Mouse (Mus musculus) CH12.LX (cell line): ENCODE measurements around the gene Fbxw10. TPM values are rescaled to one million over a fixed set of nuclear protein-coding genes. Genes with fewer than 3 reads are reported as not detected.

ENCODE experiments used
- DNase-seq: peaks from one replicate; pipeline ENCODE4 v3.0.0-alpha.2; 2013; ENCODE audit errors: extremely low read depth
- H3K27ac ChIP-seq: 2 replicates; pipeline ENCODE4 v1.5.1; 2012; ENCODE audit warnings: low read depth, mild to moderate bottlenecking, control low read depth, moderate library complexity; ENCODE audit not compliant: insufficient read depth
- H3K27me3 ChIP-seq: replicated peaks from 2 replicates; pipeline ENCODE3; 2012; ENCODE audit warnings: inconsistent platforms
- H3K36me3 ChIP-seq, 2 experiments: replicated peaks in 1 of 2; 2 replicates each; pipeline versions ENCODE3 to v1.6.1; 2012; ENCODE audit warnings: inconsistent platforms in 1 of 2, low read length in 1 of 2, mild to moderate bottlenecking in 1 of 2, mixed read lengths in 1 of 2, moderate library complexity in 1 of 2; ENCODE audit not compliant: control insufficient read depth in 1 of 2, insufficient read depth in 1 of 2
- H3K4me1 ChIP-seq, 2 experiments: 2 replicates each; pipeline ENCODE4 v1.6.1; 2012; ENCODE audit warnings: inconsistent platforms in 1 of 2, moderate library complexity in 1 of 2; ENCODE audit not compliant: insufficient read depth in 2 of 2, control insufficient read depth in 1 of 2
- H3K4me2 ChIP-seq: 2 replicates; pipeline ENCODE4 v1.6.1; 2012; ENCODE audit warnings: low read depth, mild to moderate bottlenecking, control low read depth; ENCODE audit not compliant: poor library complexity, insufficient read depth, severe bottlenecking
- H3K4me3 ChIP-seq, 3 experiments: fragments of 150-350 bp in 1 of 3; sonication (generic) in 1 of 3; replicated peaks in 1 of 3; 2 replicates each; pipeline versions ENCODE3 to v1.5.1; 2011 to 2012; ENCODE audit warnings: low read depth in 2 of 3, low read length in 2 of 3, mild to moderate bottlenecking in 2 of 3, moderate library complexity in 2 of 3, control low read depth in 1 of 3, improper control_type of control experiment in 1 of 3, inconsistent platforms in 1 of 3, mixed read lengths in 1 of 3; ENCODE audit not compliant: poor library complexity in 1 of 3
- H3K79me2 ChIP-seq: replicated peaks from 2 replicates; pipeline ENCODE4 v1.6.1; 2012; ENCODE audit warnings: mild to moderate bottlenecking, moderate library complexity; ENCODE audit not compliant: control insufficient read depth, poor library complexity, insufficient read depth, severe bottlenecking; ENCODE audit errors: extremely low read depth
- H3K9ac ChIP-seq: 2 replicates; pipeline ENCODE4 v1.6.1; 2012; ENCODE audit warnings: low read depth, mild to moderate bottlenecking, control low read depth, moderate library complexity; ENCODE audit not compliant: insufficient read depth
- H3K9me3 ChIP-seq: replicated peaks from 2 replicates; pipeline ENCODE3; 2012; ENCODE audit warnings: low read length, inconsistent platforms, mixed read lengths
- BHLHE40 ChIP-seq: IDR thresholded peaks from 2 replicates; pipeline ENCODE4 v1.6.1; 2011; ENCODE audit warnings: mild to moderate bottlenecking, low read depth, low read length, improper control_type of control experiment
- CHD2 ChIP-seq: IDR thresholded peaks from 2 replicates; pipeline ENCODE4 v1.6.1; 2011; ENCODE audit warnings: low read length, improper control_type of control experiment
- CTCF ChIP-seq, 2 experiments: IDR thresholded peaks in 1 of 2; conservative IDR thresholded peaks in 1 of 2; 2 replicates each; pipeline ENCODE4 v1.5.1; 2011 to 2012; ENCODE audit warnings: low read depth in 2 of 2, low read length in 2 of 2, improper control_type of control experiment in 1 of 2, inconsistent platforms in 1 of 2, mild to moderate bottlenecking in 1 of 2, moderate library complexity in 1 of 2
- E2F4 ChIP-seq: IDR thresholded peaks from 2 replicates; pipeline ENCODE4 v1.6.1; 2011; ENCODE audit warnings: low read depth, low read length, improper control_type of control experiment; ENCODE audit not compliant: insufficient replicate concordance
- ELF1 ChIP-seq: IDR thresholded peaks from 2 replicates; pipeline ENCODE4 v1.6.1; 2014; ENCODE audit warnings: low read depth, mild to moderate bottlenecking, inconsistent platforms, low read length, improper control_type of control experiment
- EP300 ChIP-seq: IDR thresholded peaks from 2 replicates; pipeline ENCODE4 v1.6.1; 2011; ENCODE audit warnings: low read length, improper control_type of control experiment
- ETS1 ChIP-seq: conservative IDR thresholded peaks from 2 replicates; pipeline ENCODE4 v1.6.1; 2012; ENCODE audit warnings: low read depth, mild to moderate bottlenecking, inconsistent platforms, low read length, improper control_type of control experiment, moderate library complexity
- GABPA ChIP-seq: IDR thresholded peaks from 2 replicates; pipeline ENCODE4 v1.6.1; 2012; ENCODE audit warnings: low read depth, low read length, improper control_type of control experiment, inconsistent platforms; ENCODE audit not compliant: insufficient replicate concordance
- HCFC1 ChIP-seq: IDR thresholded peaks from 2 replicates; pipeline ENCODE4 v1.6.1; 2012; ENCODE audit warnings: low read depth, mild to moderate bottlenecking, inconsistent platforms, low read length, improper control_type of control experiment
- IRF4 ChIP-seq: IDR thresholded peaks from 2 replicates; pipeline ENCODE4 v1.6.1; 2014; ENCODE audit warnings: low read depth, mild to moderate bottlenecking, inconsistent platforms, low read length, improper control_type of control experiment
- JUN ChIP-seq: IDR thresholded peaks from 2 replicates; pipeline ENCODE4 v1.6.1; 2011; ENCODE audit warnings: low read depth, mild to moderate bottlenecking, low read length, improper control_type of control experiment, moderate library complexity; ENCODE audit not compliant: insufficient read depth
- JUND ChIP-seq: conservative IDR thresholded peaks from 2 replicates; pipeline ENCODE4 v1.6.1; 2011; ENCODE audit warnings: low read depth, low read length, improper control_type of control experiment
- MAX ChIP-seq: IDR thresholded peaks from 2 replicates; pipeline ENCODE4 v1.6.1; 2011; ENCODE audit warnings: low read length, improper control_type of control experiment
- MAZ ChIP-seq: IDR thresholded peaks from 2 replicates; pipeline ENCODE4 v1.6.1; 2012; ENCODE audit warnings: low read depth, mild to moderate bottlenecking, inconsistent platforms, low read length, improper control_type of control experiment, moderate library complexity
- MEF2A ChIP-seq: IDR thresholded peaks from 2 replicates; pipeline ENCODE4 v1.6.1; 2014; ENCODE audit warnings: low read depth, mild to moderate bottlenecking, inconsistent platforms, low read length, improper control_type of control experiment, borderline replicate concordance
- MXI1 ChIP-seq: IDR thresholded peaks from 2 replicates; pipeline ENCODE4 v1.6.1; 2011; ENCODE audit warnings: mild to moderate bottlenecking, low read depth, low read length, improper control_type of control experiment
- MYC ChIP-seq: IDR thresholded peaks from 2 replicates; pipeline ENCODE4 v1.6.1; 2011; ENCODE audit warnings: low read depth, mild to moderate bottlenecking, improper control_type of control experiment, low read length
- NELFE ChIP-seq: IDR thresholded peaks from 2 replicates; pipeline ENCODE4 v1.6.1; 2011; ENCODE audit warnings: low read depth, low read length, improper control_type of control experiment
- NRF1 ChIP-seq: IDR thresholded peaks from 2 replicates; pipeline ENCODE4 v1.6.1; 2014; ENCODE audit warnings: low read depth, mild to moderate bottlenecking, inconsistent platforms, low read length, improper control_type of control experiment, moderate library complexity
- PAX5 ChIP-seq: IDR thresholded peaks from 2 replicates; pipeline ENCODE4 v1.6.1; 2012; ENCODE audit warnings: low read length, inconsistent platforms, mixed read lengths
- POLR2A ChIP-seq: IDR thresholded peaks from 2 replicates; pipeline ENCODE4 v1.6.1; 2011; ENCODE audit warnings: low read depth, mild to moderate bottlenecking, improper control_type of control experiment, low read length
- POLR2AphosphoS2 ChIP-seq: IDR thresholded peaks from 2 replicates; pipeline ENCODE4 v1.6.1; 2011; ENCODE audit warnings: low read depth, low read length, improper control_type of control experiment
- RAD21 ChIP-seq: IDR thresholded peaks from 2 replicates; pipeline ENCODE4 v1.6.1; 2011; ENCODE audit warnings: low read depth, mild to moderate bottlenecking, low read length, improper control_type of control experiment, moderate library complexity
- RCOR1 ChIP-seq: conservative IDR thresholded peaks from 2 replicates; pipeline ENCODE4 v1.6.1; 2012; ENCODE audit warnings: low read depth, mild to moderate bottlenecking, inconsistent platforms, low read length, improper control_type of control experiment
- SIN3A ChIP-seq: IDR thresholded peaks from 2 replicates; pipeline ENCODE4 v1.6.1; 2012; ENCODE audit warnings: low read length, improper control_type of control experiment, inconsistent platforms
- SMC3 ChIP-seq: IDR thresholded peaks from 2 replicates; pipeline ENCODE4 v1.6.1; 2011; ENCODE audit warnings: low read depth, low read length, improper control_type of control experiment
- TBP ChIP-seq: conservative IDR thresholded peaks from 2 replicates; pipeline ENCODE4 v1.6.1; 2011; ENCODE audit warnings: low read depth, low read length, improper control_type of control experiment
- UBTF ChIP-seq: IDR thresholded peaks from 2 replicates; pipeline ENCODE4 v1.6.1; 2012; ENCODE audit warnings: low read depth, mild to moderate bottlenecking, inconsistent platforms, low read length, improper control_type of control experiment, moderate library complexity
- USF2 ChIP-seq: conservative IDR thresholded peaks from 2 replicates; pipeline ENCODE4 v1.6.1; 2011; ENCODE audit warnings: low read depth, low read length, improper control_type of control experiment
- ZC3H11A ChIP-seq: IDR thresholded peaks from 2 replicates; pipeline ENCODE4 v1.6.1; 2012; ENCODE audit warnings: low read depth, mild to moderate bottlenecking, inconsistent platforms, low read length, improper control_type of control experiment
- ZMIZ1 ChIP-seq: IDR thresholded peaks from 2 replicates; pipeline ENCODE4 v1.6.1; 2012; ENCODE audit warnings: low read depth, mild to moderate bottlenecking, inconsistent platforms, low read length, improper control_type of control experiment
- ZNF384 ChIP-seq: IDR thresholded peaks from 2 replicates; pipeline ENCODE4 v1.6.1; 2012; ENCODE audit warnings: low read depth, low read length, improper control_type of control experiment, inconsistent platforms
- dilution Hi-C: fragments of 300-500 bp; cut with MboI; formaldehyde crosslinking; loops from 2 replicates; pipeline ENCODE4 v1.14.3; 2020; ENCODE audit warnings: low sequenced_read_pairs; ENCODE audit not compliant: extremely low pct_unique_long_range_greater_than_20kb, extremely low pct_ligation_motif_present
- in situ Hi-C: fragments of 300-500 bp; cut with MboI; formaldehyde crosslinking; loops from 3 replicates; pipeline ENCODE4 v1.14.3; 2019; ENCODE audit warnings: low sequenced_read_pairs, low pct_ligation_motif_present, low pct_unique_long_range_greater_than_20kb, mixed read lengths
- polyA plus RNA-seq: library from polyadenylated mRNA; unstranded; fragments of >175 nt; gene quantifications from 2 replicates; pipeline ENCODE4 v1.2.1, GENCODE M21; 2012; ENCODE audit warnings: low read depth; ENCODE audit not compliant: insufficient read length
- total RNA-seq, 2 experiments: library from RNA; depleted of rRNA; stranded (reverse); fragments of 300-350 nt in 1 of 2; fragments of >200 nt in 1 of 2; gene quantifications; 2 replicates each; pipeline ENCODE4 v1.2.3; 2012 to 2014

The Fbxw10 gene
- total and polyA plus RNA-seq, 3 experiments: 0.59 to 1.4 (median 0.78) TPM

- peaks cover 0 to 10% of the 10 kb centered on the region in 2 experiments; a peak in 3 of 4 replicates for H3K4me1 ChIP-seq
- no peak overlapping the region for H3K9ac ChIP-seq
- H3K79me2 ChIP-seq: no peaks in the 10 kb centered on the region
- no peak overlapping the region for H3K4me3 ChIP-seq
- no peaks in the 10 kb centered on the region for H3K36me3 ChIP-seq
- in situ Hi-C loops: no loop called here
- peaks cover 3% of the 10 kb centered on the region for H3K9me3 ChIP-seq
- H3K4me2 ChIP-seq: no peak overlapping the region
- dilution Hi-C loops: no loop called here
- H3K27me3 ChIP-seq: no peaks in the 10 kb centered on the region
- no peak overlapping the region for H3K27ac ChIP-seq
- no peak for DNase-seq
- TF ChIP-seq RAD21 (no peak), ETS1 (no peak), NELFE (no peak), CHD2 (no peak), USF2 (no peak), POLR2AphosphoS2 (no peak), BHLHE40 (no peak), IRF4 (no peak), PAX5 (no peak), ZC3H11A (no peak), NRF1 (no peak), MEF2A (no peak), JUND (no peak), MXI1 (no peak), SMC3 (no peak), SIN3A (no peak)
Observed at GRCm38 (mm10) chr11:62920743-62921050, 73.8 kb downstream of the Fbxw10 start.

DNA sequence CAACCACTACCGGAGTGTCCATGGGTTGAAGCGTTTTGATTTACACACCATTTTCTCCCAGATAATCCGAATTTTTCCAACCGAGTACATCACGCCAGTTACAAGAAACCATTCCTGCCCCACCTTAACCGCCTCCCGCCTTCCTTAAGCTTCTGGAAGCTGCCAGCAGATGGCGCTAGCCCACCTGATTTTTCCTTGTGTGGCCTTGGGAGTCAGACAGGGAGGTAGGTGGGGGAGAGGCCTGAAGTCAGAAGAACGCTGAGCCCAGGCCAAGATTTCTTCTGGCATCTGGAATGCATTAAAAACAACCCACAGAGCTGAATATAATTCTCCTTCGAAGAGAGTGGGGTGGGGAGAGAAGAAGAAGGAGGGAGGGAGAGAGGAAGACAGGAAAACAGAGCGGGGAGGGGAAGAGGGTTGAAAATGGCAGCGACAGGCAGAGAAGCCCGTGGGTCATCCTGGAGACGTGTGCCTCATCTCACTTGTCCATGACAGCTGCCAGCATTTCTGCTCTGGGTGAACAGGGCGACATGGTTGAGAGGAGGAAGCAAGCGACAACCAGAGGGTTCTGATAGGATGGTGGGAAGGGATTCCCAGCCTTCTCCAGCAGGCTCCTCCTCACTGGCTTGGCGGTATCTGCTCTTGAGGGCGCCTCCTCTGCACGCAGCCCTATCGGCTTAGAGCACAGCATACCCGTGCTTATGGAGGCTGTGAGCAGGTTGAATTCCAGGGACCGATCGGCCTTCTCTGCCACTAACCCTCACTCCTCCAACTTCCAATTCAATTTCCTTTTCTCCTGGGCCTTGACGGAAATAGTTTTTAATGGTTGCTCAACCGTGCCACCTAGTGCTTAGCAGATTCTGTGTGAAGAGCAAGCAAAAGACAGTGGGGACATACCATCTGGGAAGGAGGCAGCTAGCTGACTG is 74.4 kb downstream of the Fbxw10 start:
- H3K36me3 ChIP-seq: no peaks in the 10 kb centered on the region
- H3K27ac ChIP-seq: no peak overlapping the region
- no peak overlapping the region for H3K4me2 ChIP-seq
- H3K9ac ChIP-seq: no peak overlapping the region
- no peaks in the 10 kb centered on the region for H3K27me3 ChIP-seq
- dilution Hi-C loops: no loop called here
- peaks cover 0 to 6% of the 10 kb centered on the region in 2 experiments; a peak in 1 of 4 replicates for H3K4me1 ChIP-seq
- H3K79me2 ChIP-seq: no peaks in the 10 kb centered on the region
- H3K9me3 ChIP-seq: peaks cover 3% of the 10 kb centered on the region
- in situ Hi-C loops: no loop called here
- peak; percentile 82 for DNase-seq
- H3K4me3 ChIP-seq: no peak overlapping the region
- TF ChIP-seq CTCF (conservative IDR thresholded peaks at IDR 0.05 in 1 of 2, IDR thresholded peaks at IDR 0.05 in 1 of 2; ENCODE audit: low read depth in 2 of 2, low read length in 2 of 2) (peak; percentile 84 to 98), MYC (no peak), TBP (no peak), POLR2A (no peak), ZNF384 (no peak), JUN (no peak), JUND (no peak), POLR2AphosphoS2 (no peak), HCFC1 (no peak), E2F4 (no peak), SIN3A (0 out of 2 replicates have a peak, but pooled peaks have one; percentile 32), CHD2 (no peak), ZMIZ1 (no peak), MAX (no peak), RAD21 (peak; percentile 93), GABPA (no peak), MAZ (peak; percentile 67; the same call in 1 of the 2 replicates), EP300 (no peak), ELF1 (no peak), UBTF (no peak), MEF2A (no peak), USF2 (no peak), RCOR1 (no peak)
